Mouse (Mus musculus): ENCODE results near the gene Fam110c.
A peak's percentile ranks its signal among the peaks of the same experiment; 100 is the strongest.
"Not testable (repeated sequence)": the region's sequence is repeated elsewhere in the genome, so short reads cannot be mapped to it uniquely, and the experiment has no call there.

Gene Fam110c

DNA sequence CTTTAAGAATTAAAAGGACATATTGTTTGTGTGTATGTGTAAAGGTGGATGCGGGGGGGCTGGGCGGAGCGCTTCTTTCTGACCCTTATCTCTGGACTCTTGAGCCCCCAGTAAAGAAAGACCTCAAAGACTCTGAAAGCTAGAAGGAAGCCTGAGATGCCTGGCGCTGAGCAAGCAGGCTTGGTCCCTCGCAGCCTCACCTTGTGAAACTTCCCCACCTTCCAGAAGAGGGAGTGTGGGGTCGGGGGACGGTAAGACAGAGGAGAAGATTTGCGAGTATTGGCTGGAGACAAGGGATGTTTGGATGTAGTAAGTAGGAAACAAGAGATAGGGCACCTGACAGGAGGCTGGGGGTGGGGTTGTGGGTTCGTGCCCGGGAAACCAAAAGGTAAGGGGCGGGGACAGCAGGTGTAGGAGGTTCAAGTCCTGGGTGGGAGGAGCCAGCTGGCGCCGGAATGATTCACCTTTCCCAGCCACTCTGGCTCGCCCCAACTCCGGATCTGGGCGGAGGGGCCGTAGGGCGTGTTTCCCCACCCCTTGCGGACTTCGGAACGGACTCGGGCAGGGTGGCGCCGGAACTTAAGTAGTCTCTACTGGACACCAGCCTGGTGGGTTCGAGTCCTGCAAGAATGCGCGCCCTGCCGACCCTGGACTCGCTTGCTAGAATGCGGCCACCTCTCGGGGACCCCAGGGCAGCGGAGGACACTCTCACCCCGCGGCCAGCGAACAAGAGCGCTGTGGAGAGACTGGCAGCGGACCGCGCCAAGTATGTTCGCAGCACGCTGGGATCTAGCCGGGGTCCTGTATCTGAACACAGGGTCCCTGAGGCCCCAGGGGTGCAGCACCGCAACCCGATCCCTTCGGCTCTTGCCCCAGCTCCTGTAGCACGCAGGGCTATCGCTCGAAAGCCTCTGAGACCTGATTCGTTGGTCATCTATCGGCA, at the start of gene Fam110c:
Gene Fam110c, plus strand, starts transcription at position 450 of the 943 bp plus-strand sequence.
- DNase-seq (ENCODE audit: low spot score): peak; percentile 52

DNA sequence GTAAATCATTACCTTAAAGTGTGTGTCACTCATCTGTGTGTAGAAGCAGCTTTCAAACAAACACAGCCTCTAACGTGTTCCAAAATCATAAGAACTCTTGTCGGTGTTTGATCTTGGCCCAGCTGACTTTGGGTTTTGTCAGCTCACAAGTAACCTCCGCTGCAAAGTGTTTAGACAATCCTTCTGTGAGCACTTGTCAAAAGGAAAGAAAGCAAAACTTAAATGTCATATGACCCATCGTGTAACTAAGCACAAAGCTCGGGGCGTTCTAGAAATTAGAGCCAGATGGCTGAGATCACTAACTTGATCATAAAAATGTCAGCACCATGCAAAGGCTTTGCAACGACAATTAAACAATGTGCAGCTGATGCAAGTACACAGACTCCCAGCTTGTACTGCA, 47.2 kb upstream of the Fam110c start:
- DNase-seq (ENCODE audit: low spot score): no peak

- DNase-seq (ENCODE audit: low spot score): no peak
Measured at GRCm38 (mm10) chr12:31052066-31052465, 21.6 kb upstream of the Fam110c start.

GRCm38 (mm10) chr12:31056291-31056864, 17.3 kb upstream of the Fam110c start:
- no peak for DNase-seq (ENCODE audit: low spot score)

DNA sequence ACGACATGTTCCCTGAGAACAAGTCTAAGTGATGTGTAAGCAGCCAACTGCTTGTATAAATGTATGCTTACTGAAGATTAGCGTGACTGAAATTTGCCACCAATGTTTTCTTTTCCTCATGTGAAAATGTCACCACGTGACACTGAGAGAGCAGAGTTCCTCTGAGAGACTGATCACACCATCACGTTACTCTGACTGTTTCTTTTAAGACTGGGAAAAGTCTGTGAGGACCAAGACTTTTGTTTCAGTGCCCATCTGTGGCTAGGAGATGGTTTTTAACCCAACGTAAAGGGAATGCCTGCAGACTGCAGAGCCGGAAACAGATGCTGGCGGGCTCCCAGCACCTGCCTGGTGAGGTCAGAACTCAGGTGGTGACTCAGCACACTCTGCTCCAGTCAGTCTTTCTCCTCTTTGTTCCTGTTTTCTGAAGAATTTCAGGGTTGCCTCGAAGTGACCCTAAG, 14.2 kb upstream of the Fam110c start:
- no peak for DNase-seq (ENCODE audit: low spot score)

GRCm38 (mm10) chr12:31060245-31060644, 13.4 kb upstream of the Fam110c start:
- no peak for DNase-seq (ENCODE audit: low spot score)

GRCm38 (mm10) chr12:31071222-31071621, 2.4 kb upstream of the Fam110c start:
- no peak for DNase-seq (ENCODE audit: low spot score)

- not testable (repeated sequence) for DNase-seq (ENCODE audit: low spot score)
Measured at GRCm38 (mm10) chr12:31074355-31074786, 710 bp downstream of the Fam110c start.

DNA sequence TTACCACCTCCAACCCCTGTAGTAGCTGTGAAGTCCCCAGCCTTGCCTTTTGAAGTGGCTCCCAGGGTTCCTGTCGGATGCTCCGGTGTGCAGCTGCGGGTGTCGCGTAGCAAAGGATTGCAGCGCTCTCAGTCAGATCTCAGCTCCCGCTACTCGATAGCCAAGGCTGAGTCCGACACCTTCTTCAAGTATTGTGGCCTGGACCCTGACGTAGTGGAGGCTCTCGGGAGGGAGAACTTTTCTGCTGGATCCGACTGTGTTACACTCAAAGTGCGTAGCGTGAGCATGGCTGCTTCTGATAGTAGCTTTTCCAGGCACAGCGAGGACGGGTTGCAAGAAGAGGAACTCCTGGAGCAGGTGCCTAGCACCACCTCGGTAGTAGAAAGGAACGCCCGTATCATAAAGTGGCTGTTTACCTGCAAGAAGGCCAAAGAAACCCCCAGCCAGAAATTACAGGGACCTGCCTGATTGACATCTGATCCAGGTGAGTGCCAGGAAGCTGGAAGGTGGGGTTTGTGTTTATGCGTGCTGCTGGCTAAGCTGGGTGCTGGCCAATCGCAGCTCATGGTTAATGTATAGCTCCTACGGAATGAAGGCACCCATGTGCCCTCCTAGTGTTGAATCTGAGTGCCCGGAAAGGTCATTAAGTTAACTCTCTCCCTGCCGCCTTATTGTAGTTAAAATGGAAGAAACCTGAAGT, 1.3 kb downstream of the Fam110c start:
- no peak for DNase-seq (ENCODE audit: low spot score)

DNA sequence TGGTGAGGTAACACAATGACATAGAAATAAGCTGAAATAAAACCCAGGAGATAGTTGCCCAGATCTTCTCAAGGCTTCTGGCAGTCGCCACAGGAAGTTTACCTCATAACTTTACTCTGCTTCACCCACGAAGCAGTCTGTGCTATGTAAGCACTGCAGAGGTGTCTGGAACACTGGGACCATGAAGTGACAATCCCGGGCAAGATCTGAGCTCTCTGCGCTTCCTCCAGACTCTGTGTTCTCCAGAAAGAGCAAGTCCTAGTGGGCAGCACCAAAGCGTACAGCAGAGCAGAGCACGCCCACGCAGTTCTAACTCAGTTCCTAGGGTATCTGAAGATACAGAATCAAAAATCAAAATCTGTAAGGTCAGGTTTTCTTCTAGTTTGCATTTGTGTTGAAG, 3.4 kb downstream of the Fam110c start:
- DNase-seq (ENCODE audit: low spot score): no peak

GRCm38 (mm10) chr12:31078030-31078429, 4.4 kb downstream of the Fam110c start:
- DNase-seq (ENCODE audit: low spot score): no peak

GRCm38 (mm10) chr12:31080352-31080751, 6.7 kb downstream of the Fam110c start:
- DNase-seq (ENCODE audit: low spot score): no peak

GRCm38 (mm10) chr12:31080890-31081554, 7.4 kb downstream of the Fam110c start:
- DNase-seq (ENCODE audit: low spot score): no peak

DNA sequence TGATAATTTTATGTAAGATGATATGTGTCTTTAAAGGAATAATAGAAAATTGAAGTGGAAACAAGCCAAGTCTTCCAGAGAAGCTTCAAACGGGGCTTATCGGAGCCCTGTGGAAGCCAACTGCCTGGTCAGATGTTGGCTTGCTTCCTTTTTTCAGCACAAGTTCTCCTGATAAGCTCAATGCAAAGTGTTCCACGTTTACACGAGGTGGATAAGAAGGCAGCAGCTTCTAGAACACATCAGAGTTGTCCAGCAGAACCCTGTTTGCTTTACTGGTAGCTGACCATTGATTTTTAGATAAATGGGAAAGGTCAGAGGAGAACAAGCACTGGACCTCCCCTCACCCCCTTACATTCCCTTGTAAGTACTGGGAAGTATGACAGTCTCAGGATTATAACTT, 9.3 kb downstream of the Fam110c start:
- peak; percentile 34 for DNase-seq (ENCODE audit: low spot score)

DNA sequence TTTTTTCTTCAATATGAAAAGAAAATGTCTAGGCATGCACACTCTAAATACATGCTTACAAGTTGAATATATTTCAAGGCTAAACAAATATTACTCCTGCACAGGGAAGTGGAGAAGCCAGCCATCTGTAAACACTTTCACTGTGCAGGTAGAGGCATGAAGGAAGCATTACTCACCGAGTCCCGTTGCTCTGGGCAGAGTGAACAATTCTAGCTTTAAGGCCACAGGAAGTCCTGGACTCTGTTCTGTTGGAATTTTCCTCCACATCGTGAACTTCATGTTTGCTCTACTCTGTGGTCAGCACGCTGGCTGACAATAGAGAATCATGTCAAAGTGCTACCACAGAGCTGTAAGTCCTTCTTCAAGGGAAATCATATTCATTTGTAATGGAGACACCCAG, 9.7 kb downstream of the Fam110c start:
- no peak for DNase-seq (ENCODE audit: low spot score)

- no peak for DNase-seq (ENCODE audit: low spot score)
Measured at GRCm38 (mm10) chr12:31087060-31087459, 13.4 kb downstream of the Fam110c start.

GRCm38 (mm10) chr12:31090401-31090800, 16.7 kb downstream of the Fam110c start:
- DNase-seq (ENCODE audit: low spot score): peak; percentile 71

DNA sequence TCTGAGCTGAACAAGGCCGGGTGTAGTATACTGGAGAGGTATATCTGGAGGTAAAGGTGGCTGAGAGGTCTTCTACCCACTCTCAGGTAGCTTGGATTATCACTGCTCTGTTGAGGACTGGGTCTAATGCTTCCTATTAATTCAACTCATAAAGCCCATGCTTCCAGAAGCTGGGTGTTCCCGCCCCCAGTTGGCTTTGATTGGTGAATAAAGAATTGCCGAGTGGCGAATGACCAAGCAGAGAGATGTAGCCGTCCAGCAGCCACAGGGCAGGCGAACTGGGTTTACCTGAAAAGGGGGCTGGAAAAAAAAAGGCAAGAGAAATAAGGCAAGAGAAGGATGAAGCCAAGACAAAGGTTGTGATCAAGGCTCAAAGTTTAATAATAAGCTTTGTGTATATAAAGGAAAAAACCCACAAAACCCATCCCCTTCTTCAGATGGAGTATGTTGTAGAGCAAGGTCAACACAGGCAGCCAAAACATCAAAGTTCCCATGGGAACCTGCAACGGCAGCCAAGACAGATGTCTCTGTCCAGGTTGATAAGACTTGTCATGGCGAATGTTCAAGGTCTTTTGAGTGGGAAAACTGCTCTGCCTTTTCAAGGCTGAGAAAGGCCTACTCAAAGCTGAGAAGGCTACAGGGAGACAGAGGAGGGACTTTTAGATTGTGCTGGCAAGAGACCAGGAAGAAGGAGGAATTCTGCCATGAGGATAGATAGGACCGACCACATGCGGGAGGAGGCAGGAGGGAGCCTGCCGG, 17.4 kb downstream of the Fam110c start:
- peak; percentile 85 for DNase-seq (ENCODE audit: low spot score)

DNA sequence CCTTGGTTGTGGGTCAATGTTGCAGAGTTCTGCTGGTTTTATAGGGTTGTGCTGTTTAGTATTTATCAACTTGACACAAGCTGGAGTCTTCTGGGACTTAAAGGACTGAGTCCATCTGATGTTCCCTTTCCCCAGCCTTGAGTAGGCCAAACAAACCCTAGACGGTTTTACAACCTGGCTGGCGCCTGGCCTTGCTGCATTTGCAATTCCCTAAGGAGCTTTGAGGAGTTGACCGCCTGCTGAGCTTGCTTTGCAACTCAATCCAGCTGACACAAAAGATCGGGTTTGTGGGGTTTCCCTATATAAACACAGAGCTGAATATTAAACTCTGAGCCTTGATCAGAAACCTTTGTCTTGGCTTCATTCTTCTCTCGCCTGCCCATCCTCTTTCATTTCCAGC, 18.8 kb downstream of the Fam110c start:
- DNase-seq (ENCODE audit: low spot score): no peak

DNA sequence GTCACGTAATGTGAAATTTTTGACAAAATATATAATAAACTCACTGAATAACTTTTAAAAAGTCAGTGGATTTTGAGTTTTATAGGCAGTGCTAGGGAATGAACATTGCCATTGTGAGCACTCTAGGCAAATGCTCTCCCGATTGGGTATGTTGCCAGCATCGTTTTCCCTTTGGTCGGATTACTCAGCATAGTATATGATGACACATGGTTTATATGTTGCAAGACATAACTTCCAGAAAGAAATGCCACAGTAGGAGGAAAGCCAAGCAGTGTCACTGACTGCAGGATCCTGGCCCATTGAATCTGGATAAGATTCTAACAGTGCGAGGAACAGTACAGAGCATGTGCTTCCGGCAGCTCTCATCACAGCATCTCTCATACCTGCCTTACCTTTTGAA, 23.5 kb downstream of the Fam110c start:
- DNase-seq (ENCODE audit: low spot score): no peak

GRCm38 (mm10) chr12:31101190-31101589, 27.5 kb downstream of the Fam110c start:
- no peak for DNase-seq (ENCODE audit: low spot score)
